Mouse (Mus musculus): Measurements from ENCODE around the gene Usp12. TPM values are rescaled to one million over a fixed set of nuclear protein-coding genes. Genes with fewer than 3 reads are reported as not detected.
"Not testable (repeated sequence)": the region's sequence is repeated elsewhere in the genome, so short reads cannot be mapped to it uniquely, and the experiment has no call there.

Usp12 gene
- polyA plus RNA-seq, 1 experiment from 2014 or later, result 14.4 TPM

DNA sequence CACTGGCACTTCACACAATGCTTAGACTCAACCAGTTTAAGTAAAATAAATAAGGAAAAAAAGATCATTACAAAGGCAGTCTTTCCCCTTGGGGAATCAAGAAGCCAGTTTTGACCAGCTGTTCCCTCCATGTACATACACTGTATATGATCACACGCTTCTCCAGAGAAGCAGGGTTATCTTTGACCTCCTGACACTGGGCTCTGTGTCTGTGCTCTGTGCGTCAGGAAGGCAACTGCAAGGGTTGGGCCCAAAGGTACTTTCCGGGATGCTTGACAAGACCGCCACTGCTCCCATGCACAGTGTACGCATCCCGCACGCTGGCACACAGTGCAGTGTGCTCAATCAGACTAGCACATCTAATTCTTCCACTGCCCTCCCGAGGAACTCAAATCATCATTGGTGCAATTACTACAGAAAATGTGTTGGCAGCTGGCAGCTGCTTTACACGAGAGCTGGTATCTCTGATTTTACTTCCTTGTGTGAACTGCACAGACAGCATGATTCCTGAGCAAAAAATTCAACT is 57.8 kb downstream of the Usp12 start:
- no peaks in the 10 kb centered on the region for H3K27me3 ChIP-seq (ENCODE audit: control insufficient read depth, insufficient read depth, low read length)
- no peak overlapping the region for H3K9ac ChIP-seq (ENCODE audit: low read depth, low read length)
- H3K4me2 ChIP-seq (replicated peaks; ENCODE audit: low read depth, low read length), result no peak overlapping the region
- no peak for ATAC-seq (ENCODE audit: low FRiP score, low TSS enrichment)
- H3K27ac ChIP-seq (ENCODE audit: low read depth, low read length), result no peak overlapping the region
- no peak overlapping the region for H3K4me3 ChIP-seq (ENCODE audit: low read length)
- H3K9me3 ChIP-seq (ENCODE audit: control insufficient read depth, low read length), result no peaks in the 10 kb centered on the region
- 85% methylated on average over 9 of the region's 9 CpGs for WGBS
- H3K4me1 ChIP-seq (ENCODE audit: control insufficient read depth, insufficient read depth, low read length), result no peaks in the 10 kb centered on the region
- H3K36me3 ChIP-seq (ENCODE audit: control insufficient read depth, insufficient read depth, low read length), result peaks cover 51% of the 10 kb centered on the region

DNA sequence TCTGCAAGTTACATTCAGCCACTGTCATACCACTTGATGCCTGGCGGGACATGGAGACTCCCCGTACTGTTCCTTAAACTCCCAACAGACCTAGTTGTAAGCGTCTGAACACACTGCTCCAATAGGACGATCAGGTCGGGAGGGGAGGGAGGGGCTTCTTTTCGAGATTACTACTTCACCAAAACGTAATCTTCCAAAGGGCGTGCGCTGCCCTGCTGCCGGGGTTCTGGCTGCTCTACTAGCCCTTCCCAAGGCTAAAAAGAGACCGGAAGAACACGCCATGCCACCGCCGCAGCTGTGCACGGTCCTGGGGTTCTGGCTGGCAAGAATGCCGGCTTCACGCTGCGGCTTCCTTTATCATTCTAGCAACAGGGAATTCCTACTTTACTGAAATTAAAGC is 58.5 kb downstream of the Usp12 start:
- H3K4me2 ChIP-seq (replicated peaks; ENCODE audit: low read depth, low read length), result no peak overlapping the region
- H3K9ac ChIP-seq (ENCODE audit: low read depth, low read length), result no peak overlapping the region
- no peak overlapping the region for H3K4me3 ChIP-seq (ENCODE audit: low read length)
- no peaks in the 10 kb centered on the region for H3K27me3 ChIP-seq (ENCODE audit: control insufficient read depth, insufficient read depth, low read length)
- ATAC-seq (ENCODE audit: low FRiP score, low TSS enrichment), result no peak
- 90% methylated on average over 18 of the region's 18 CpGs for WGBS
- no peak overlapping the region for H3K27ac ChIP-seq (ENCODE audit: low read depth, low read length)
- peaks cover 51% of the 10 kb centered on the region for H3K36me3 ChIP-seq (ENCODE audit: control insufficient read depth, insufficient read depth, low read length)
- no peaks in the 10 kb centered on the region for H3K4me1 ChIP-seq (ENCODE audit: control insufficient read depth, insufficient read depth, low read length)
- H3K9me3 ChIP-seq (ENCODE audit: control insufficient read depth, low read length), result no peaks in the 10 kb centered on the region

DNA sequence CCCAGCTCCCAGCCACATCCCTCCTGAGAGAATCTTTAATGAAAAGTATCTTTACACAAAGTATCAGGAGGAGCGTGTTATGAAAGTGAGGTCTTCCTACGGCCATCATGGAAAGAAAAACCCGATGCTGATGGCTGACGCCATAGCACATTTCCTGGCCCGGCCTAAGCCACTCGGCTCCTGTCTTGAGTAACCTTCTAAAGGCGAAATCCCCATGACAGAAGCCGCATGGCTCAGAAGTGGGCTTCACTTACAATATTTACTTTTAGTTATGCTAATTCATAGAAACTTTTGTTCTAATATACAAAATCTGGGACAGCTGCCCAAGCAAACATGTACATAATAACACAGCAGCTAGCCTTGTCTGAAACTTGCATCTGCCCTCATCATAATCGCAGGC is 59.8 kb downstream of the Usp12 start:
- not testable (repeated sequence) for H3K9me3 ChIP-seq (ENCODE audit: control insufficient read depth, low read length); H3K4me2 ChIP-seq (replicated peaks; ENCODE audit: low read depth, low read length); H3K9ac ChIP-seq (ENCODE audit: low read depth, low read length); H3K27me3 ChIP-seq (ENCODE audit: control insufficient read depth, insufficient read depth, low read length); H3K4me3 ChIP-seq (ENCODE audit: low read length); H3K27ac ChIP-seq (ENCODE audit: low read depth, low read length); ATAC-seq (ENCODE audit: low FRiP score, low TSS enrichment); H3K4me1 ChIP-seq (ENCODE audit: control insufficient read depth, insufficient read depth, low read length)
- peaks cover 47% of the 10 kb centered on the region for H3K36me3 ChIP-seq (ENCODE audit: control insufficient read depth, insufficient read depth, low read length)
- WGBS, result 80% methylated on average over 1 of the region's 9 CpGs

DNA sequence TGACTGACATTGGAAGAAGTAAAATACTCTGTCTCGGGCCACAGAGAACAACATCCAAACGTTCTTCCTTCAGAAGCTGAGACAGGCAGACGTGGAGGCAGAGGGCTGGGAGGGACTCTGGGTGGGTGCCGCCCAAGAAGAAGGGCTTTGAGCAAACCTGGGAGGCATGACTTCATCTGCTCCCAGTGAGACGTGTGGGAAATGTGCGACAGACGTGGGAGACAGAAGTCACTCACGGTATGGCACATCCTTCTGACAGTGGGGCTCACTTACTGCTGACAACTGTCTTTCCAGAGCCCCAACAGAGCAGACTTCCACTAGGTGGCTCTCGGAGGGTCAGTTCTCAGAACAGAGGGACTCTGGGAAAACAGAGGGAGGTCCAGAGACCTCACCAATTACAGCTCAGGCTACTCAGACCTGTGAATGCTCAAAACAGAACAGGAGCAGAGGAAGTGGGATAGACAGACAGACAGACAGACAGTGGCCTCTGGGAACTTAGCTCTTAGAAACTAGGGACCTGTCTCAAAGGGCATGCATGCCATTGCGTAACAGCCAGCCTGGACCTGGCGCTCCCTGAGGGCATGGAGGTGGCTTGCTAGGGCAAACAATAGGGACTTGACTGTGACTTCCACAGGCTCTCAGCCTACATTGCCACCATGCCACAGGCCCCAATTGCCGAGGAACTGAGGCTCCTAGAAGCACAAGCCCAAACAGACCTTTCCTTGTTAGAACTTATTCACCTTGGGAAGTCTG is 60.7 kb downstream of the Usp12 start:
- WGBS, result 80% methylated on average over 12 of the region's 12 CpGs
- no peaks in the 10 kb centered on the region for H3K27me3 ChIP-seq (ENCODE audit: control insufficient read depth, insufficient read depth, low read length)
- no peak overlapping the region for H3K27ac ChIP-seq (ENCODE audit: low read depth, low read length)
- no peaks in the 10 kb centered on the region for H3K4me1 ChIP-seq (ENCODE audit: control insufficient read depth, insufficient read depth, low read length)
- H3K4me2 ChIP-seq (replicated peaks; ENCODE audit: low read depth, low read length), result no peak overlapping the region
- no peak overlapping the region for H3K4me3 ChIP-seq (ENCODE audit: low read length)
- no peak for ATAC-seq (ENCODE audit: low FRiP score, low TSS enrichment)
- no peaks in the 10 kb centered on the region for H3K9me3 ChIP-seq (ENCODE audit: control insufficient read depth, low read length)
- H3K36me3 ChIP-seq (ENCODE audit: control insufficient read depth, insufficient read depth, low read length), result peaks cover 38% of the 10 kb centered on the region
- no peak overlapping the region for H3K9ac ChIP-seq (ENCODE audit: low read depth, low read length)

DNA sequence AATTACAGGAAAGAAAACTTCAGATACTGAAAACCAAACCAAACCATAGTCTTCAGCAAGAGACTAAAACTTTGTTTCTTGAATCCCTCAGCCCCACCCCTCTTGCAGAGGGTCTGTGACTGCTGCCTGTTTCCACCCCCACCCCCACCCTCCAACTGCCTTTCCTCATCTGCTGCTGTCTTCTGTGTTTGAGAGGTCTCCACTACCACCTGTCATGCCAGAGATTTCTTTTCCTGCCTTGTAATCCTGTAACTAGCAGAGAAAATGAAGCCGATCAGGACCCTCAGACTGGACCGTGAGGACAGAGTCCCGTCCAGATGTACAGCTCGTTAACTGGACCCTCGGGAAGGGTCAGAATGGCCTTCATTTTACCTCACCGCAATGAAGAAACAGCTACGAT is 61.4 kb downstream of the Usp12 start:
- no peak overlapping the region for H3K4me2 ChIP-seq (replicated peaks; ENCODE audit: low read depth, low read length)
- ATAC-seq (ENCODE audit: low FRiP score, low TSS enrichment), result no peak
- H3K4me1 ChIP-seq (ENCODE audit: control insufficient read depth, insufficient read depth, low read length), result no peaks in the 10 kb centered on the region
- WGBS, result 79% methylated on average over 7 of the region's 7 CpGs
- H3K9me3 ChIP-seq (ENCODE audit: control insufficient read depth, low read length), result no peaks in the 10 kb centered on the region
- H3K36me3 ChIP-seq (ENCODE audit: control insufficient read depth, insufficient read depth, low read length), result peaks cover 33% of the 10 kb centered on the region
- H3K9ac ChIP-seq (ENCODE audit: low read depth, low read length), result no peak overlapping the region
- no peak overlapping the region for H3K4me3 ChIP-seq (ENCODE audit: low read length)
- H3K27me3 ChIP-seq (ENCODE audit: control insufficient read depth, insufficient read depth, low read length), result no peaks in the 10 kb centered on the region
- H3K27ac ChIP-seq (ENCODE audit: low read depth, low read length), result no peak overlapping the region

DNA sequence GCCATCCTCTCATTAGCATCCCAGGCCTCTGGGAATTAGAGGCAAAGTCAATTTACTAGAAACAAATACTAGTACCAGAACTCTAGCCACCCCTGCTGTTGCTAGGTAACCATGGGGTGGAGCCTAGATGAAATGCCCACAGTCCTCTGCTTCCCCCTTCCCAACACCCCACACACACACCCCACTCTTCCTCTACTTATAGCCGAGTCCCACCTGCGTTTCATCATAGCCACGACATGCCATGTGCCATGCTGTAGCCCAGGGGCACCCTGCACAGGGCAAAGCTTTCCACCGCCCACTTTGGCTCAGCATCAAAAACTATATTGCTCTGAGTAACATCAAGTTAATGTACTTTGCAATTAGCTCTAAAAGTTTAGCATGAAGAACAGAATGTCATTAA is 67.8 kb downstream of the Usp12 start:
- H3K27me3 ChIP-seq (ENCODE audit: control insufficient read depth, insufficient read depth, low read length), result no peaks in the 10 kb centered on the region
- H3K36me3 ChIP-seq (ENCODE audit: control insufficient read depth, insufficient read depth, low read length), result no peaks in the 10 kb centered on the region
- no peak overlapping the region for H3K9ac ChIP-seq (ENCODE audit: low read depth, low read length)
- H3K9me3 ChIP-seq (ENCODE audit: control insufficient read depth, low read length), result no peaks in the 10 kb centered on the region
- H3K4me2 ChIP-seq (replicated peaks; ENCODE audit: low read depth, low read length), result no peak overlapping the region
- H3K4me1 ChIP-seq (ENCODE audit: control insufficient read depth, insufficient read depth, low read length), result peaks cover 6% of the 10 kb centered on the region; the same call in 1 of the 2 replicates
- H3K4me3 ChIP-seq (ENCODE audit: low read length), result no peak overlapping the region
- WGBS, result 83% methylated on average over 4 of the region's 4 CpGs
- no peak overlapping the region for H3K27ac ChIP-seq (ENCODE audit: low read depth, low read length)
- ATAC-seq (ENCODE audit: low FRiP score, low TSS enrichment), result no peak

DNA sequence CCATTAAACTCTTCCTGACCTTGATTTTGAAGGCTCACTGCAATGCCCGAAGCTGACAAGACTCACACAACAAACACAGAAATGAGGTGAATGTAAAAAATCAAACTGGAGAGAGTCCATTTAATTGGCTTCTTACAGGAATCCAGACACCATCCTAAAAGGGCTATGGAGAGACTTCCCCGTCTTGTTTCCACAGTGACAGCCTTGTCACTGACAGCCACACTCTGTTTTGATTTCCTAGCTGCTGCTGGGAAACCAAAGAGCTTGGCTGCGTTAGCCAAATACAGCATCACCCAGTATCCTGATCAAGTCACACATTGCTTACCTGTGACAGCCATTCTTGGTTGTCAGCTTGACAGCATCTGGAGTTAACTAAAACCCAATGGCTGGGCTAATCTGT is 69.8 kb downstream of the Usp12 start:
- no peak overlapping the region for H3K9ac ChIP-seq (ENCODE audit: low read depth, low read length)
- peaks cover 7% of the 10 kb centered on the region; the same call in 1 of the 2 replicates for H3K4me1 ChIP-seq (ENCODE audit: control insufficient read depth, insufficient read depth, low read length)
- no peaks in the 10 kb centered on the region for H3K9me3 ChIP-seq (ENCODE audit: control insufficient read depth, low read length)
- no peak overlapping the region for H3K4me2 ChIP-seq (replicated peaks; ENCODE audit: low read depth, low read length)
- no peak overlapping the region for H3K27ac ChIP-seq (ENCODE audit: low read depth, low read length)
- no peaks in the 10 kb centered on the region for H3K36me3 ChIP-seq (ENCODE audit: control insufficient read depth, insufficient read depth, low read length)
- WGBS, result 56% methylated on average over 3 of the region's 3 CpGs
- H3K4me3 ChIP-seq (ENCODE audit: low read length), result no peak overlapping the region
- H3K27me3 ChIP-seq (ENCODE audit: control insufficient read depth, insufficient read depth, low read length), result no peaks in the 10 kb centered on the region
- no peak for ATAC-seq (ENCODE audit: low FRiP score, low TSS enrichment)

DNA sequence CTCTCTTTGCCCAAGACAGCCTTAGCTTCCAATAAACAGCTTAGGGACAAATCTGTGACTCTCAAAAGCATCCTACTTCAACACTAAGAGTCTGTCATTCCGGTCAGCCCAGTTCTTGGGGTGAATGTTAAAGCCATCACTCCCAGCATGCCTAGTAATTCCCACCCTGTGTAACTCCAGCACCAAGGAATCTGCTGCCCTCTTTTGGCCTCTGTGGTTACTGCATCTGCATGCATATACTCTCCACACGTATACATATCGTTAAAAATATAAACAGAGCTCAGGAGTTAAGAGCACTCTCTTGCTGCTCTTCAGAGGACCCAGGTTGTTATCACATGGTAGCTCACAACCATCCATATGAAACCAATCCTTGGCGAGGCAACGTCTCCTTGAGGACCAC is 71.4 kb downstream of the Usp12 start:
- Histone ChIP-seq H3K27me3 (ENCODE audit: control insufficient read depth, insufficient read depth, low read length) (no peaks in the 10 kb centered on the region), H3K9me3 (ENCODE audit: control insufficient read depth, low read length) (no peaks in the 10 kb centered on the region), H3K4me3 (ENCODE audit: low read length) (no peak overlapping the region), H3K9ac (ENCODE audit: low read depth, low read length) (no peak overlapping the region), H3K36me3 (ENCODE audit: control insufficient read depth, insufficient read depth, low read length) (no peaks in the 10 kb centered on the region), H3K4me1 (ENCODE audit: control insufficient read depth, insufficient read depth, low read length) (peaks cover 7% of the 10 kb centered on the region; the same call in 1 of the 2 replicates), H3K4me2 (replicated peaks; ENCODE audit: low read depth, low read length) (no peak overlapping the region), H3K27ac (ENCODE audit: low read depth, low read length) (no peak overlapping the region)
- WGBS, result 95% methylated on average over 5 of the region's 5 CpGs
- ATAC-seq (ENCODE audit: low FRiP score, low TSS enrichment), result no peak

DNA sequence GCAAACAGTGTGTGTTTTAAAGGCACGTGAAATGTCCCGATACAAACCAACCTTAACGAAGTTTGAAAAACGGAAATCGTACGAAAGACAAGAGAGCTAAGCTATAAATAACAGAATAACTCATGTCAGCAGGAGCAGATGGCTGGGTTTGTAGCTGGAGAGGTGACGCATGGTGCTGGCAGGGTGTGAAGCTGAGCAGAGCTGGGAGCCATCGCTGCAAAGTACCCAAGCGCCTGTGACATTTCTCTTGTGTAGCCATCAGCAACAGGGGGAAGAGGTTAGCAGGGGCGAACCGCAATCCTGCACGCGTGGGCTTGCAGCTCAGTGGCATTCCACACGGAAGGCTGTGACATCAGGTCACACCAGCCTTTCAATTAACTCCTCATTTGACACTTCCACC is 72.6 kb downstream of the Usp12 start:
- Histone ChIP-seq H3K4me1 (ENCODE audit: control insufficient read depth, insufficient read depth, low read length) (peaks cover 7% of the 10 kb centered on the region; the same call in 1 of the 2 replicates), H3K27me3 (ENCODE audit: control insufficient read depth, insufficient read depth, low read length) (no peaks in the 10 kb centered on the region), H3K36me3 (ENCODE audit: control insufficient read depth, insufficient read depth, low read length) (no peaks in the 10 kb centered on the region), H3K27ac (ENCODE audit: low read depth, low read length) (no peak overlapping the region), H3K9me3 (ENCODE audit: control insufficient read depth, low read length) (no peaks in the 10 kb centered on the region), H3K4me2 (replicated peaks; ENCODE audit: low read depth, low read length) (no peak overlapping the region; the same call in 1 of the 2 replicates), H3K4me3 (ENCODE audit: low read length) (no peak overlapping the region), H3K9ac (ENCODE audit: low read depth, low read length) (no peak overlapping the region)
- WGBS, result 20% methylated on average over 14 of the region's 14 CpGs
- no peak for ATAC-seq (ENCODE audit: low FRiP score, low TSS enrichment)

Measured in kidney, embryonic 14.5 days (tissue).